Mouse (Mus musculus): ENCODE results near the gene Gm1673.

The Gm1673 gene

GRCm38 (mm10) chr5:33997829-33998504 lies 14.7 kb downstream of the Gm1673 start:
- DNase-seq (ENCODE audit: low spot score): no peak

DNA sequence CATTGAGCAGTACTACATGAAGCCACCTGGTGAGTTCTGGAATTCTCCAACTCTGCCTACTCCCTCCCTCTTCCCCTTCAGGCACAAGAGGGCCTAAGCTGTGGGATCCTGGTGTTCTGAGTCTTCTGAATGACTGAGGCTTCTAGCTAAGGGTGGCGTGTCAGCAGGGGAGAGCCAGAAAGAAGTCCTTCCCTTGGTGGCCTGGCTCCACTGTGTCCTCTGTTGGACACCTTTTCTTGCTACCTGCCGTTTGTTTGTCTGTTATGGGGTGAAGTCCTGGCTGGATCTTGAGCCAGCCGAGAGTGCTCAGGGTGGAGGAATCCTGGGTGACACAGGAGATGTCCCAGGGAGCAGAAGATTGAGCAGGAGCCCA lies 15.3 kb downstream of the Gm1673 start:
- DNase-seq (ENCODE audit: low spot score): no peak

DNA sequence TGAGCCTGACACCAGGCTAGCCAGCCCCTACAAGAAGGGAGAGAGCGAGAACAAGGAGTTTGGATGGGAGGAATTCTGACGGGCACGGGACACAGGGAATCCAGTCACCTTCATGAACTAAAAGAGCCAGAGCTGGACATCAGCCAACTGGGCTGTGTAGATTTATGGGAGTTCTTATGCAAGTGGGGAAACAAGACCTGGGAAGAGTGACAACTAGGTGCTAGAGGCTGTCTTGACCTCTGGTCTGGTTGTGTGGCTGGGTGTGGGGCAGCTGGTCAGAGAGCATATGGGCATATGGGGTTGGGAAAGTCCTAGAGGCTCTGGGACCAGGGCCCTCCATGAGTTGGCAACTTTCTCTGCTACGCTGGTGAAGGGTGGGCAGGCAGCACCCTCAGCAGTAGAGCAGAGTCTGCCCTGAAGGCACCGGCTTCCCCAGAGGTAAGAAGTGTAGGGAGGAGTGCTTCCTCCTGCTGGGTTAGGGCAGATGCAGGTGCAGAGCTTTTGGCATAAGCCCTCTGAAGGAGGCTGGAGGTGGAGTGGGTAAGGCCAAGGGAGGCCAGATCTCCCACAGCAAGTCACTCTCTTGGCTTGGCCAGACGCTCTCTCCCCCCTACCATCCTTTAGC lies 16.3 kb downstream of the Gm1673 start:
- no peak for DNase-seq (ENCODE audit: low spot score)

DNA sequence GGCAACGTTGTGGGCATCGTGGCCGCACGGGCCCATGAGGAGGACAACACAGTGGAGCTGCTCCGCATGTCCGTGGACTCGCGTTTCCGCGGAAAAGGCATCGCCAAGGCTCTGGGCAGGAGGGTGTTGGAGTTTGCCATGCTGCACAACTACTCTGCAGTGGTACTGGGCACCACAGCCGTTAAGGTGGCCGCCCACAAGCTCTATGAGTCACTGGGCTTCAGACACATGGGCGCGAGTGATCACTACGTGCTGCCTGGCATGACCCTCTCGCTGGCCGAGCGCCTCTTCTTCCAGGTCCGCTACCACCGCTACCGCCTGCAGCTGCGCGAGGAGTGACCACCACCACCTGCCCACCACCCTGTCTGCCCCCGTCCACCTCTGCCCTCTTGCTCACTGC lies 17.6 kb downstream of the Gm1673 start:
- no peak for DNase-seq (ENCODE audit: low spot score)

DNA sequence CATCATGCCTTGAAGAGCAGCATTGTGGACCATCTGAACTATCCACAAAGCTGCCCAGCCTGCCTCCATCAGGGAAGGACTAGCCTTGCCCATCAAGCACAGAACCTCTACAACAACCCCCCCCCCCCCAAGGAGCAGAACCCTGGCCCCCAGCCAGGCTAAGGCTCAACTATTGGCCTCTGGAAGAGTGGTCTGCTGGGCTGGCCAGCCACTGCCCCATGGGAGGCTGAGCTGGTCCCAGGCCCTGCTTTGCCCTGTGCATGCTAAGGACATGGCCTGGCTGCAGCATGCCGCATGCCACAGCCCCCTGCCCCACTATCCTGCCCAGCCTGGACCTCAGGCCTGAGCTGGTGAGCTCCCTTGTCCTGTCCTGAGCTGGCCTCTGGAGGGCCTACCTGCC lies 18.2 kb downstream of the Gm1673 start:
- no peak for DNase-seq (ENCODE audit: low spot score)

DNA sequence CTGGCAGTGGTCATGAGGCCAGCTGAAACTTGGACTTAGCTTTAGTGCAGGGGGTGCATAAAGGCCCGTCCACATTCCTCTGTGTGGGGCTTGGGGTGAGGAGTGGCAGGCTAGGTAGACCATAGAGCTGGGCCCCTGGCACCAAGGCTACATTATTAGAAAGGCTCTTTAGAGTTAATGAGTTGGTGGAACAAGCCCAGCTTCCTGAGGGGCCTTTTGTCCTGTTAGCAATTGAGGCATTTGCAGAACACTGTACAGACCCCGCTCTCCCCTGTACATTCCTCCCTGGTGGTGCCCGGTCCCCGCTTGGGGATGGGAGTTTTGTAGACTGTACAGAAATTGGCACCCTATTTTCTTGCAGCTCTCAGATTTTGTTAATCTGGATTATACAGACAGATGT lies 19.4 kb downstream of the Gm1673 start:
- DNase-seq (ENCODE audit: low spot score): no peak

- DNase-seq (ENCODE audit: low spot score): no peak
Measured at GRCm38 (mm10) chr5:34004618-34005017, 21.4 kb downstream of the Gm1673 start.

- no peak for DNase-seq (ENCODE audit: low spot score)
Measured at GRCm38 (mm10) chr5:34006832-34007231, 23.6 kb downstream of the Gm1673 start.

DNA sequence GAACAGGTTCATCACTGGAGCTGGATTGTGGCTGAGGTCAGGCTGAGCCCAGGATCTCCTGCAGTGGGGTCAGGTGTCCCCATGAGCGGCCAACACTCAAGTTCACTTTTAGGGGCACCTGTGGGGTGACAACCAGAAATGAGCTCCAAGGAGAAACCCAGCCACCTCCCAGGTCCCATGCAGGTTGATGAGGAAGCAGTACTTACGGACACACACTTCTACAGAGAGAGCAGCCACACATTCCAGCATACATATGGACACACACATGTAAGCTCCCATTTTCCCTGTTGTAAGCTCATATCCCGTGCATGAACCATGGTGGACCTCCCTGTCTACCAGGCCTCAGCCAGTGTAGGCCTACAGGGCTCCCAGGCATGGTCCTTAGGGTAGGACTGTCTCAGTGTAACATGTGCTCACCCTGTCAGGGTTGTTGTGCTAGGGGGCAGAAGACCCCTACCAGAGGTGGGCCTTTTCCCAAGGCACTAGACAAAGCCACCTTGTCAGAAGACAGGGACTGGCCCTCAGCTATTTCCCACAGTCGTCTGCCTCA lies 24.2 kb downstream of the Gm1673 start:
- DNase-seq (ENCODE audit: low spot score): no peak

DNA sequence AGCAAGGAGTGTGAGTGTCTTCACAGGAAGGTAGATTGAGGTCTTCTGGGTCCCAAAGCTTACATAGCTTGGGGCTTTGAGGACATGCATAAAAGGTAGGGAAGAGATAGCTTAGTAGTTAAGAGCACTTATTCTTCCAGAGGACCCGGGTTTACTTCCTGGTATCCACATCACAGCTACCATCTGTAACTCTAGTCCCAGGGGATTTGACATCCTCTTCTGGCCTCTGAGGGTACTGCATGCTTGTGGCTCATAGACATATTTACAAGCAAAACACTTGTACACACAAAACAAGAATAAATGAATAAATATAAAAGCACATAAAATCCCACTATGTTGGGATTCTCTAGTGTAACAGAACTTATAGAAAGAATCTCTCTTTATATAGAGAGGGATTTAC lies 31.4 kb downstream of the Gm1673 start:
- DNase-seq (ENCODE audit: low spot score): no peak

GRCm38 (mm10) chr5:34018968-34019367 lies 35.7 kb downstream of the Gm1673 start:
- DNase-seq (ENCODE audit: low spot score): no peak

- DNase-seq (ENCODE audit: low spot score): no peak
Measured at GRCm38 (mm10) chr5:34030101-34030500, 46.9 kb downstream of the Gm1673 start.

DNA sequence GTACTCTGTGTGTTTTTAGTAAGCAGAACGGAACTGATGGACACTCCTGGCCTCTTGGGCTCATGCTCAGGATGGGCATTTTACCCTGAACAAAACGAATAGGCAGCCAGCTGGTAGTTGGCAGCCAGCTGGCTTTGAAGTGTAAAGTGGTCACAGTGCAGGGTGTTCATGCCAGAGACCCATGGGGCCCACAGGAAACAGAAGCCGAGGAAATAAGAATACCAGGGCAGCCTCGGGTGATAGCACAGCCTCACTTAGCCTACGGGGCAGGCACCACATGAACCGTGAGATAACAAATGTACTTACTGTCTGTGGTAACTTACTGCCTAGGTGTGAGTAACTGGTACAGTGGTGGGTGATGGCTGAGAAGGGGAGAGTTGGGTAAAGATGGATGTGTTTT lies 47.8 kb downstream of the Gm1673 start:
- DNase-seq (ENCODE audit: low spot score): no peak

GRCm38 (mm10) chr5:34032520-34032919 lies 49.3 kb downstream of the Gm1673 start:
- DNase-seq (ENCODE audit: low spot score): no peak

Data from MN1 (cell line).